Mouse (Mus musculus) frontal cortex, adult (tissue): ENCODE measurements around the gene Antxr2.

Experiments
- ATAC-seq: cut with Nextera tagmentation; 2 replicates; pipeline ENCODE4 v1.9.2; 2017; ENCODE audit warnings: mild to moderate bottlenecking, moderate library complexity, mixed read lengths; ENCODE audit not compliant: low TSS enrichment

The Antxr2 gene

GRCm38 (mm10) chr5:97995881-97996280 lies 35.0 kb downstream of the Antxr2 start:
- ATAC-seq: no peak

- no peak for ATAC-seq
Observed at GRCm38 (mm10) chr5:97986656-97987294, 44.1 kb downstream of the Antxr2 start.

GRCm38 (mm10) chr5:97983375-97983774 lies 47.5 kb downstream of the Antxr2 start:
- ATAC-seq: no peak

- ATAC-seq: peak; percentile 76
Observed at GRCm38 (mm10) chr5:97980472-97980871, 50.4 kb downstream of the Antxr2 start.

- ATAC-seq: no peak
Observed at GRCm38 (mm10) chr5:97973293-97973692, 57.5 kb downstream of the Antxr2 start.

- no peak for ATAC-seq
Observed at GRCm38 (mm10) chr5:97972029-97972428, 58.8 kb downstream of the Antxr2 start.

GRCm38 (mm10) chr5:97971236-97971635 lies 59.6 kb downstream of the Antxr2 start:
- no peak for ATAC-seq

GRCm38 (mm10) chr5:97967044-97967443 lies 63.8 kb downstream of the Antxr2 start:
- no peak for ATAC-seq

- no peak for ATAC-seq
Observed at GRCm38 (mm10) chr5:97966101-97966500, 64.7 kb downstream of the Antxr2 start.

- ATAC-seq: no peak
Observed at GRCm38 (mm10) chr5:97964444-97964843, 66.4 kb downstream of the Antxr2 start.

- ATAC-seq: no peak
Observed at GRCm38 (mm10) chr5:97962512-97962911, 68.3 kb downstream of the Antxr2 start.

GRCm38 (mm10) chr5:97961786-97962185 lies 69.1 kb downstream of the Antxr2 start:
- ATAC-seq: no peak

- ATAC-seq: no peak
Observed at GRCm38 (mm10) chr5:97959651-97960050, 71.2 kb downstream of the Antxr2 start.

- no peak for ATAC-seq
Observed at GRCm38 (mm10) chr5:97959010-97959409, 71.8 kb downstream of the Antxr2 start.

- no peak for ATAC-seq
Observed at GRCm38 (mm10) chr5:97957501-97957900, 73.3 kb downstream of the Antxr2 start.

- no peak for ATAC-seq
Observed at GRCm38 (mm10) chr5:97954193-97954772, 76.6 kb downstream of the Antxr2 start.

- ATAC-seq: peak; percentile 50
Observed at GRCm38 (mm10) chr5:97953241-97953920, 77.5 kb downstream of the Antxr2 start.

GRCm38 (mm10) chr5:97947261-97947660 lies 83.6 kb downstream of the Antxr2 start:
- ATAC-seq: no peak

- no peak for ATAC-seq
Observed at GRCm38 (mm10) chr5:97946236-97946635, 84.6 kb downstream of the Antxr2 start.

- peak; percentile 97 for ATAC-seq
Observed at GRCm38 (mm10) chr5:97935140-97936129, 95.4 kb downstream of the Antxr2 start.

- ATAC-seq: no peak
Observed at GRCm38 (mm10) chr5:97917654-97918053, 113.2 kb downstream of the Antxr2 start.

GRCm38 (mm10) chr5:97914890-97915289 lies 116.0 kb downstream of the Antxr2 start:
- no peak for ATAC-seq
